Mouse (Mus musculus): ENCODE results near the gene Slc16a4. TPM values are rescaled to one million over a fixed set of nuclear protein-coding genes. Genes with fewer than 3 reads are reported as not detected.
A peak's percentile ranks its signal among the peaks of the same experiment; 100 is the strongest.
"Not testable (repeated sequence)": the region's sequence is repeated elsewhere in the genome, so short reads cannot be mapped to it uniquely, and the experiment has no call there.

Slc16a4 gene
- polyA plus RNA-seq, 1 experiment from 2014 or later = 2.1 TPM

DNA sequence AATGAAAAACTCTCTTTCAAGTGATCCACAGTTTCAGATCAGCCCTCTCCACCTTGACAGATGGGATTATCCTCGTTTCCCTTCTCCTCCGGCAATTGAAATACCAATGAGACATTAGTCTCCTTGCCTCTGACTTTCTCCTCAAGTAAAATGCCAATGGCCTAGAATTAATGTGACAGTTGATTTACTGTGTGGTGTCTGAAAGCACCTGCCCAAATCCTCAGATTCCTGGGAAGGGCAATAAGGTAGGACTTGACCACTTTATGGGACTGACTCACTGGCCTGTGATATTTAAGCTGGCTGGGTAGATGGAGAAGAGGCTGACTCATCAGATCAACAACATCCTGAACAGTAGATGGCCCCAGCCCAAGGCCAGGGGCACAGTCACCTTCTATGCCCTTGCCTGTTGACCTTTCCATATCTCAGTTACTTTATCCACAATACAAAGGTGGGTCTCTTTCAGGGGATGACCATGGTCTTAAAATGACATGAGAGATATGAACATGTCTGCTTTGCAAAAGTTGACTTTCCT is 24.1 kb upstream of the Slc16a4 start:
- WGBS = 69% methylated on average over 2 of the region's 2 CpGs
- ATAC-seq (ENCODE audit: low FRiP score, low read depth) = no peak
- Histone ChIP-seq H3K4me1 (peaks cover under 1% of the 10 kb centered on the region), H3K27me3 (replicated peaks) (no peaks in the 10 kb centered on the region), H3K4me2 (replicated peaks) (no peak overlapping the region), H3K36me3 (no peaks in the 10 kb centered on the region), H3K9ac (no peak overlapping the region), H3K4me3 (no peak overlapping the region), H3K9me3 (no peaks in the 10 kb centered on the region), H3K27ac (no peak overlapping the region)

- Histone ChIP-seq H3K27me3 (replicated peaks) (no peaks in the 10 kb centered on the region), H3K9me3 (no peaks in the 10 kb centered on the region), H3K4me1 (no peaks in the 10 kb centered on the region), H3K4me2 (replicated peaks) (no peak overlapping the region), H3K9ac (no peak overlapping the region), H3K36me3 (no peaks in the 10 kb centered on the region), H3K27ac (no peak overlapping the region), H3K4me3 (no peak overlapping the region)
- WGBS = 87% methylated on average over 3 of the region's 3 CpGs
- ATAC-seq (ENCODE audit: low FRiP score, low read depth) = no peak
Measured at GRCm38 (mm10) chr3:107272433-107272832, 18.6 kb upstream of the Slc16a4 start.

GRCm38 (mm10) chr3:107273820-107274219 is 17.2 kb upstream of the Slc16a4 start:
- ATAC-seq (ENCODE audit: low FRiP score, low read depth) = peak; percentile 69
- Histone ChIP-seq H3K9ac (no peak overlapping the region), H3K36me3 (no peaks in the 10 kb centered on the region), H3K9me3 (no peaks in the 10 kb centered on the region), H3K27ac (no peak overlapping the region), H3K4me1 (no peaks in the 10 kb centered on the region), H3K4me2 (replicated peaks) (no peak overlapping the region), H3K27me3 (replicated peaks) (no peaks in the 10 kb centered on the region), H3K4me3 (no peak overlapping the region)
- WGBS = 14% methylated on average over 3 of the region's 3 CpGs

- no peaks in the 10 kb centered on the region for H3K36me3 ChIP-seq
- H3K9me3 ChIP-seq = no peaks in the 10 kb centered on the region
- H3K9ac ChIP-seq = no peak overlapping the region
- no peak overlapping the region for H3K27ac ChIP-seq
- peaks cover 8% of the 10 kb centered on the region for H3K4me1 ChIP-seq
- H3K4me2 ChIP-seq (replicated peaks) = no peak overlapping the region
- no peak overlapping the region for H3K4me3 ChIP-seq
- ATAC-seq (ENCODE audit: low FRiP score, low read depth) = no peak
- H3K27me3 ChIP-seq (replicated peaks) = no peaks in the 10 kb centered on the region
- 74% methylated on average over 5 of the region's 5 CpGs for WGBS
Measured at GRCm38 (mm10) chr3:107275351-107275750, 15.7 kb upstream of the Slc16a4 start.

- Histone ChIP-seq H3K4me1 (peaks cover 8% of the 10 kb centered on the region), H3K9ac (no peak overlapping the region), H3K4me3 (no peak overlapping the region), H3K27ac (no peak overlapping the region), H3K27me3 (replicated peaks) (no peaks in the 10 kb centered on the region), H3K4me2 (replicated peaks) (no peak overlapping the region), H3K9me3 (no peaks in the 10 kb centered on the region), H3K36me3 (no peaks in the 10 kb centered on the region)
- ATAC-seq (ENCODE audit: low FRiP score, low read depth) = no peak
- WGBS = 65% methylated on average over 4 of the region's 4 CpGs
Measured at GRCm38 (mm10) chr3:107275996-107276395, 15.0 kb upstream of the Slc16a4 start.

DNA sequence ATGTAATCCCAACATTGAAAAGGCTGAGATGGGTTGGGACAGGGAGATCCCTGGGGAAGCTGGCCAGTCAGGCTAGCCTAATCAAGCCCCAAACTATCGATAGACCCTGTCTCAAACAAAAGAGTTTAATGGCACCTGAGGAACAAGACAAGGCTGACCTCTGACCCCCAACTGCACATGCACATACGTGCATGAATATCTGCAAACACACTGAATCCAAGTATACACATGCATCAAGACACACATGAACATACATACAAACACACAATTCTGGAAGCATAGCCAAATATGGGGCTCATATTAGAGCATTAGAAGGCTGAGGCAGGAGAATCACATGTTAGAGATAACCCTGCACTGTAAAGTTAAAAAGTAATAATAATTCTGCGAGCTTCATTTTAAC is 14.4 kb upstream of the Slc16a4 start:
- Histone ChIP-seq H3K4me1 (peaks cover 8% of the 10 kb centered on the region), H3K27me3 (replicated peaks) (no peaks in the 10 kb centered on the region), H3K4me2 (replicated peaks) (no peak overlapping the region), H3K36me3 (no peaks in the 10 kb centered on the region; the same call in 1 of the 2 replicates), H3K27ac (no peak overlapping the region), H3K9ac (no peak overlapping the region), H3K4me3 (no peak overlapping the region), H3K9me3 (no peaks in the 10 kb centered on the region)
- WGBS = 85% methylated on average over 3 of the region's 3 CpGs
- no peak for ATAC-seq (ENCODE audit: low FRiP score, low read depth)

- 3% methylated on average over 43 of the region's 43 CpGs for WGBS
- Histone ChIP-seq H3K27ac (no peak within 1 kb of the TSS), H3K36me3 (peaks cover 14% of the 10 kb centered on the region), H3K9ac (peak within 1 kb of the TSS; percentile 61), H3K4me3 (peak within 1 kb of the TSS; percentile 68), H3K4me1 (peaks cover 8% of the 10 kb centered on the region), H3K4me2 (replicated peaks) (peak within 1 kb of the TSS; percentile 75), H3K9me3 (no peaks in the 10 kb centered on the region), H3K27me3 (replicated peaks) (no peaks in the 10 kb centered on the region)
- peak; percentile 86 for ATAC-seq (ENCODE audit: low FRiP score, low read depth)
Measured at GRCm38 (mm10) chr3:107278479-107279269, 12.4 kb upstream of the Slc16a4 start, which contains the start of gene Lamtor5. Lamtor5 (plus strand) TSS chr3:107278858.

DNA sequence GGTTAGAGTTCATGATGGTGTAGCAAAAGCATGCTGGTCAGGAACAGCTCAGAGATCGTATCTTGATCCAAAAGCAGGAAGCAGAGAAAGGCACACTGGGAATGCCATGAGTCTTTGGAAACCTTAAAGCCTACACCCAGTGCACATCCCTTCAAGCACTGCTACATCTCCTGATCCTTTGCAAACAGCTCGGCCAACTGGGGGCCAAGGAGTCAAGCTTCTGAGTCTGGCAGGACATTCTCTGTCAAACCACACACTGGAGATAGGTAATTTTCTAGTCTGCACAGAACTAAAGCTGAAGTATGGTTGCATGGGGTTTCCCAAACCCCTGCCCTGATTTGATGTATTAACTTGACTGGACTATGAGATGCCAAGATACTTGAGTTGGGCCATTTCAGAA is 4.9 kb upstream of the Slc16a4 start:
- no peak overlapping the region for H3K4me2 ChIP-seq (replicated peaks)
- H3K36me3 ChIP-seq = peaks cover 23% of the 10 kb centered on the region
- 78% methylated on average over 2 of the region's 2 CpGs for WGBS
- ATAC-seq (ENCODE audit: low FRiP score, low read depth) = no peak
- H3K4me1 ChIP-seq = no peaks in the 10 kb centered on the region
- no peak overlapping the region for H3K9ac ChIP-seq
- no peaks in the 10 kb centered on the region for H3K27me3 ChIP-seq (replicated peaks)
- H3K9me3 ChIP-seq = no peaks in the 10 kb centered on the region
- no peak overlapping the region for H3K4me3 ChIP-seq
- no peak overlapping the region for H3K27ac ChIP-seq

GRCm38 (mm10) chr3:107287346-107287745 is 3.7 kb upstream of the Slc16a4 start:
- H3K27ac ChIP-seq = no peak overlapping the region
- H3K4me1 ChIP-seq = no peaks in the 10 kb centered on the region
- no peak overlapping the region for H3K4me3 ChIP-seq
- H3K36me3 ChIP-seq = peaks cover 18% of the 10 kb centered on the region
- no peaks in the 10 kb centered on the region for H3K9me3 ChIP-seq
- no peak overlapping the region for H3K9ac ChIP-seq
- no peak overlapping the region for H3K4me2 ChIP-seq (replicated peaks)
- no peaks in the 10 kb centered on the region for H3K27me3 ChIP-seq (replicated peaks)
- ATAC-seq (ENCODE audit: low FRiP score, low read depth) = no peak

DNA sequence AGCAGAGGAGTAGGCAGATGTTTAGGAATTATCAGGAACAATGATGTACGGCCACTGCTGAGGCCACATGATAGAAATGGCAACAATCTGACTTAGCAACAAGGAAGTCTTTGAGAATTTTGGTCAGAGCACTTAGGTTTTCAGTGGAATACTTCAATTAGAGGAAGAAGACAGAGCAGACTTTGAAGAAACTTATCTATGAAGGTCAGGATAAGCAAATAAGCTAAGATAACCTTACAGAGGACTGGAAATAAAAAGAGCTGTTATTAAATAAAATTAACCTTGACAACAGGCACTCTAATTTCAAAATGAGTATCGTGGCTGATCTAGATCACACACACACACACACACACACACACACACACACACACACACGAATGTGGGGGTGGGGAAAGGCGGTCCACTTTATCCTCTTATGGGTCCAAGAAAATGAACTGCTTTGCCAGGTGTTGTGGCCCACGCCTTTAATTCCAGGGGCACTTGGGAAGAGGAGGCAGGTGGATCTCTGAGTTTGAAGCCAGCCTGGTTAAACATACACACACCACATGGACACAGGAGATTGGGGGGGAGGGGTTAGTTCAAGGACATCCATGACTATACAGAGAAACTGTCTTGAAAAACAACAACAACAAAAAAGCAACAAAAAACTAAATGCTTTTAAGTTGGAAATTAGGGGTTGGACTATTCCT is 4.8 kb downstream of the Slc16a4 start:
- WGBS = 90% methylated on average over 5 of the region's 5 CpGs

GRCm38 (mm10) chr3:107296917-107297316 is 5.9 kb downstream of the Slc16a4 start:
- not testable (repeated sequence) for H3K9me3 ChIP-seq; H3K36me3 ChIP-seq; H3K4me3 ChIP-seq; H3K4me1 ChIP-seq; H3K4me2 ChIP-seq (replicated peaks); ATAC-seq (ENCODE audit: low FRiP score, low read depth); H3K27ac ChIP-seq; H3K9ac ChIP-seq; H3K27me3 ChIP-seq (replicated peaks)
- WGBS = 66% methylated on average over 4 of the region's 4 CpGs

More for the DNA sequence above, 4.8 kb downstream of the Slc16a4 start:
- H3K27ac ChIP-seq = no peak overlapping the region
- H3K9ac ChIP-seq = no peak overlapping the region
- H3K4me3 ChIP-seq = no peak overlapping the region
- H3K36me3 ChIP-seq = no peaks in the 10 kb centered on the region
- H3K27me3 ChIP-seq (replicated peaks) = no peaks in the 10 kb centered on the region
- ATAC-seq (ENCODE audit: low FRiP score, low read depth) = no peak
- no peaks in the 10 kb centered on the region for H3K9me3 ChIP-seq
- H3K4me2 ChIP-seq (replicated peaks) = no peak overlapping the region
- H3K4me1 ChIP-seq = no peaks in the 10 kb centered on the region

- H3K4me2 ChIP-seq (replicated peaks) = no peak overlapping the region
- no peaks in the 10 kb centered on the region for H3K9me3 ChIP-seq
- H3K4me3 ChIP-seq = no peak overlapping the region
- no peaks in the 10 kb centered on the region for H3K27me3 ChIP-seq (replicated peaks)
- no peak overlapping the region for H3K9ac ChIP-seq
- 90% methylated on average over 3 of the region's 3 CpGs for WGBS
- no peak for ATAC-seq (ENCODE audit: low FRiP score, low read depth)
- H3K27ac ChIP-seq = no peak overlapping the region
- H3K36me3 ChIP-seq = peaks cover 6% of the 10 kb centered on the region; the same call in 1 of the 2 replicates
- H3K4me1 ChIP-seq = no peaks in the 10 kb centered on the region
Measured at GRCm38 (mm10) chr3:107317338-107317737, 26.3 kb downstream of the Slc16a4 start.
